Mouse (Mus musculus): ENCODE results near the gene Prex1. TPM values are rescaled to one million over a fixed set of nuclear protein-coding genes. Genes with fewer than 3 reads are reported as not detected.

The Prex1 gene
- polyA plus RNA-seq, 1 experiment from 2014 or later, result 20.9 TPM

DNA sequence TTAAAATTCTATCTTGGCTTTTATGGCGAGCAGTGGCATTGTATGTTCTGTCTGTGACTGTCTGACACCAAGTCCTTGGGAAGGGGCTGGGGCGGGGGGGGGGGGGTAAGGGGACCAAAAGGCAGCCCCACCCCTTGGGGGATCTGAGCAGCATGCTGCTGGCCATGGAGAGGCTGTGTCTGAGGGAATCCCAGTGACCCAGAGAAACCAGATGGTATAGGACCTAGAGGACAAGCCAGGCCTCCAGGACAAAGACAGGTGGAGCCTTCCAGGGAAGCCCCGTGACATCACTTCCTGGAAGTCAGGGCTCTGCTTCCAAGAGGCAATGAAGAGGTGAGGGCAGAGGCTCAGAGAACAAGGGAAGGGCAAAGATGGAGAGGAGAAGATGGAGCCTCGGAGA, 168.1 kb downstream of the Prex1 start:
- H3K27ac ChIP-seq (ENCODE audit: low read depth, low read length), result no peak overlapping the region
- DNase-seq (ENCODE audit: low spot score) (no peak), ATAC-seq (ENCODE audit: low FRiP score) (no peak)
- no peaks in the 10 kb centered on the region for H3K36me3 ChIP-seq (ENCODE audit: control insufficient read depth, insufficient read depth, low read length)
- no peak overlapping the region for H3K9ac ChIP-seq (ENCODE audit: low read depth, low read length)
- H3K9me3 ChIP-seq (ENCODE audit: control insufficient read depth, low read length), result no peaks in the 10 kb centered on the region
- no peak overlapping the region for H3K4me2 ChIP-seq (replicated peaks; ENCODE audit: low read depth, low read length)
- H3K4me3 ChIP-seq (ENCODE audit: low read depth, low read length), result no peak overlapping the region
- no peaks in the 10 kb centered on the region for H3K27me3 ChIP-seq (ENCODE audit: control insufficient read depth, insufficient read depth, low read length)
- H3K4me1 ChIP-seq (replicated peaks; ENCODE audit: control insufficient read depth, insufficient read depth, low read length), result 0 out of 2 replicates have a peak, but pooled peaks cover 4% of the 10 kb centered on the region
- WGBS, result 79% methylated on average over 4 of the region's 4 CpGs

DNA sequence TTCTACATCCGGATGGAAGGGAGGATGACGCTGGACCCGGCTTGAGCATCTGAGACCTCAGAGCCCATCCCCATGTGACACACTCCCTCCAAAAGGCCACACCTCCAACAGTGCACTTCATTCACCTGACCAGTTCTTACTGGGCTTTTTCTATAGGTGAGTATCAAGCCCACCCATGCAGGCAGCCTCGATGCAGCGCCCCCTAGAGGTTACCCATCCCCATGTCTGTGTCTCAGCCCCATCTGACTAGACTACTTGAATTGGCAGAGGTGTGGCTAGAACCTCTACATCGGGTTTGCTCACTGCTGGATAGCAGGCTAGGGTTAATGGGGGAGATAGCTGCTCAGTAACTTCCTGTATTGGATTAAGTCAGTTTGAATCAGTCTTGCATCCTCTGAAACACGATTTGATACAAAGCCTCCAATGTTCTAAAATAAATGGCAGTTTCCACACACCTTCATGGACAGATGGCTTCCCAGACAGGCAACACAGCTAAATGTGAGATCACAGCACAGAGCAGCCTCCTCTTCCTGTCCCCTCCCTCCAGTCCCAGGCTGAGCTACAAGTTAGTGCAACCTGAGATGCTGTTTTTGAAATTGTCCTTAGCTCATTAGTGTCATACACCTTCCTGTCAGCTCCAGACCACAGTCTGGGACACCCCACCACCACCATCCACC, 168.9 kb downstream of the Prex1 start:
- H3K4me3 ChIP-seq (ENCODE audit: low read depth, low read length), result no peak overlapping the region
- H3K4me1 ChIP-seq (replicated peaks; ENCODE audit: control insufficient read depth, insufficient read depth, low read length), result 0 out of 2 replicates have a peak, but pooled peaks cover 4% of the 10 kb centered on the region
- H3K4me2 ChIP-seq (replicated peaks; ENCODE audit: low read depth, low read length), result no peak overlapping the region
- H3K9me3 ChIP-seq (ENCODE audit: control insufficient read depth, low read length), result no peaks in the 10 kb centered on the region
- ATAC-seq (ENCODE audit: low FRiP score) (no peak), DNase-seq (ENCODE audit: low spot score) (no peak)
- H3K36me3 ChIP-seq (ENCODE audit: control insufficient read depth, insufficient read depth, low read length), result no peaks in the 10 kb centered on the region
- H3K27ac ChIP-seq (ENCODE audit: low read depth, low read length), result no peak overlapping the region
- H3K27me3 ChIP-seq (ENCODE audit: control insufficient read depth, insufficient read depth, low read length), result no peaks in the 10 kb centered on the region
- H3K9ac ChIP-seq (ENCODE audit: low read depth, low read length), result no peak overlapping the region
- WGBS, result 62% methylated on average over 7 of the region's 7 CpGs

DNA sequence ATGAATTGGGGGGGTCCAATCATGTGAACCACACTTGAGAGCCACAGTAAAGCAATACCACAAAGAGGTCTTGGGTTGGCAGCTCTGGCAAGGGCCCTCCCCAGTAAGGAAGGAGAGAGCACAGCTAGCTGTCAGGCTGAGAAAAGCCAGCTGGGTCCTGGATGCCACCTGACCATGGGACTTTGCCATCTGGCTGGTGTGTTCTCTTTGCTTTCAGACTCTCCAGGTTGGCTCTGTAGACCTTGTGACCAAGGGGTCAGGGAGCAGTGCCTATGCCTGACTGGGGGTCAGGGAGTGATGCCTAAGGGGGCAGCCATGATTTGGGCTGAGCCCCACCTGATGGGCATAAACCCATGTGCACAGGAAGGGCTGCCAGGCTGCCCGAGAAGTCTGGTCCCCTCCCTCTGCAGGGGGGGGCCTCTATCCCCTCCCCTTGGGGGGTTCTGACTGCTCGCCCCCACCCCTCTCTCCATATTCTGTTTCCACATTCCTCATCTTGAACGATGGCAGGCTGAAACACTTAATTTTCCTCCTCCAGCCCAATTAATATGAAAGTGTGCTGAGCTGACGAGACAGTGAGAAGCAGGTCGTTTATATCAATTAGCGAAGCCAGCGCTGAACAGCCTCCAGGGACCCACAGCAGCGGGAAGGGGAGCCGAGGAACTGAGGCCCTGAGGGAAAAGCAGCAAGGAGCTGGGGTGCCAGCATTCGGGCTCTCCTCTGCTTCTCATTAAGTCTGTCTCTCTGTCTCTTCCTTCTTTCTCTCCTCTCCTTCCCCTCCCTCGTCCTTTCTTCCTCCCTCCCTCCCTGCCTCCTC, 172.3 kb downstream of the Prex1 start:
- Histone ChIP-seq H3K36me3 (ENCODE audit: control insufficient read depth, insufficient read depth, low read length) (no peaks in the 10 kb centered on the region), H3K4me1 (replicated peaks; ENCODE audit: control insufficient read depth, insufficient read depth, low read length) (0 out of 2 replicates have a peak, but pooled peaks cover 2% of the 10 kb centered on the region), H3K9me3 (ENCODE audit: control insufficient read depth, low read length) (no peaks in the 10 kb centered on the region), H3K4me2 (replicated peaks; ENCODE audit: low read depth, low read length) (no peak overlapping the region), H3K4me3 (ENCODE audit: low read depth, low read length) (no peak overlapping the region), H3K9ac (ENCODE audit: low read depth, low read length) (no peak overlapping the region), H3K27me3 (ENCODE audit: control insufficient read depth, insufficient read depth, low read length) (no peaks in the 10 kb centered on the region), H3K27ac (ENCODE audit: low read depth, low read length) (no peak overlapping the region)
- ATAC-seq (ENCODE audit: low FRiP score), result no peak
- DNase-seq (ENCODE audit: low spot score), result no peak
- WGBS, result 33% methylated on average over 11 of the region's 11 CpGs

DNA sequence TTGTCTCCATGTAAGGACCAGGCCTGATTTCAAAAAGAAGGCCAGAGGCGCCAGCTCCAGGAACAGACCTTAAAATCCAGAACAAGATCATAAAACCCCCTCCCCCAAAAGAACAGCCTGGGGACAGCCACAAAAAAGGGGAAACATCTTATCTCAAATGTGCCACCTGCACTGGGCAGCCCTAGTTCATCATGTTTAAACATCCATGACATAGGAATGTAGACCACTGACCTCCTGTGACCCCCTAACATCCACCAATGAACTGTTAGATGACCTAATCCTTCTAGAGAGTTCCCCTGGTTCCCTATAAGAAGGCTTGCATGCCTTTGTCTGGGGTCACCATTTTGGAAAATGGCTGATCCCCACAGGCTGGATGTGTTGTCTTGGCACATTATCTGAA, 173.4 kb downstream of the Prex1 start:
- Histone ChIP-seq H3K9me3 (ENCODE audit: control insufficient read depth, low read length) (no peaks in the 10 kb centered on the region), H3K36me3 (ENCODE audit: control insufficient read depth, insufficient read depth, low read length) (no peaks in the 10 kb centered on the region), H3K4me1 (replicated peaks; ENCODE audit: control insufficient read depth, insufficient read depth, low read length) (0 out of 2 replicates have a peak, but pooled peaks cover 2% of the 10 kb centered on the region), H3K4me2 (replicated peaks; ENCODE audit: low read depth, low read length) (no peak overlapping the region), H3K9ac (ENCODE audit: low read depth, low read length) (no peak overlapping the region), H3K4me3 (ENCODE audit: low read depth, low read length) (no peak overlapping the region), H3K27me3 (ENCODE audit: control insufficient read depth, insufficient read depth, low read length) (no peaks in the 10 kb centered on the region), H3K27ac (ENCODE audit: low read depth, low read length) (no peak overlapping the region)
- WGBS, result 88% methylated on average over 1 of the region's 1 CpGs
- DNase-seq (ENCODE audit: low spot score), result no peak
- ATAC-seq (ENCODE audit: low FRiP score), result no peak

DNA sequence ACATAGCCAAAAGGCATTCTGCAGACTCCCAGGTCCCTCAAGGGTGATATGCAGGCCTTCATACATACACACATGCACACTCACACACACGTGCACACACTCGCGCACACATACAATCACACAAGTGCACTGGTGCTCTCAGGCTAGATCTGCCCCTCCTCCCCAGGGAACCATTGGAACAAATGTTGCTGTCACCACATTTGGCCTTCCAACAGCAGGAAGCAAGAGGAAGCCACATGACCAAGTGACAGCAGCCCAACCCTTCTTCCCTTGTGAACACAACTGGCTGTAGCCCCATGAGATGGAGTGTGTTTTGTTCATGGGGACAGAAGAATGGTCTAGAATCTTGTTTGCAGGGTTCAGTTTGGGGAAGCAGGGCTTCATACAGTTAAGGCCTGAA, 176.7 kb downstream of the Prex1 start:
- no peak overlapping the region for H3K27ac ChIP-seq (ENCODE audit: low read depth, low read length)
- no peak for ATAC-seq (ENCODE audit: low FRiP score)
- no peaks in the 10 kb centered on the region for H3K36me3 ChIP-seq (ENCODE audit: control insufficient read depth, insufficient read depth, low read length)
- H3K27me3 ChIP-seq (ENCODE audit: control insufficient read depth, insufficient read depth, low read length), result no peaks in the 10 kb centered on the region
- DNase-seq (ENCODE audit: low spot score), result no peak
- H3K4me1 ChIP-seq (replicated peaks; ENCODE audit: control insufficient read depth, insufficient read depth, low read length), result 0 out of 2 replicates have a peak, but pooled peaks cover 2% of the 10 kb centered on the region
- H3K4me2 ChIP-seq (replicated peaks; ENCODE audit: low read depth, low read length), result no peak overlapping the region
- WGBS, result 95% methylated on average over 3 of the region's 3 CpGs
- no peaks in the 10 kb centered on the region for H3K9me3 ChIP-seq (ENCODE audit: control insufficient read depth, low read length)
- H3K4me3 ChIP-seq (ENCODE audit: low read depth, low read length), result no peak overlapping the region
- no peak overlapping the region for H3K9ac ChIP-seq (ENCODE audit: low read depth, low read length)

DNA sequence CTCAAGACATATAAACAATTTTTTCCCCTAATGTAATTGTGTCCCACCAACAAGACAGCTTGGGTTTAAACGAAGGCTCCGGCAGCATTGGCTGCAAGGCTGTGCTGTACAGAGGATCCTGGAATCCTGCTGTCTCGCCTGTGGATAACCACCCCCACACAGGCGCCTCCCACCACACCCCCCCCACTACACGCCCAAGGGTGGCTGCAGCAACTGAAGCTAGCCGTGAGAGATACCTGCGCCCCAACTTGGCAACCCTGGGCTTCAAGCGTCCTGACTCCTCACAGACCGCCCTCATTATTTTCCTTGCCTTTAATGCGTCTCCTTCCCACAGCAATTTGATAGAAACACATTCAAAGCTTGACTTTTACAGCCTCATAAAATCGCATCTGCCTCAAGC, 178.1 kb downstream of the Prex1 start:
- Histone ChIP-seq H3K27ac (ENCODE audit: low read depth, low read length) (no peak overlapping the region), H3K27me3 (ENCODE audit: control insufficient read depth, insufficient read depth, low read length) (no peaks in the 10 kb centered on the region), H3K4me2 (replicated peaks; ENCODE audit: low read depth, low read length) (no peak overlapping the region), H3K9ac (ENCODE audit: low read depth, low read length) (no peak overlapping the region), H3K36me3 (ENCODE audit: control insufficient read depth, insufficient read depth, low read length) (no peaks in the 10 kb centered on the region), H3K4me1 (replicated peaks; ENCODE audit: control insufficient read depth, insufficient read depth, low read length) (no peaks in the 10 kb centered on the region), H3K9me3 (ENCODE audit: control insufficient read depth, low read length) (no peaks in the 10 kb centered on the region), H3K4me3 (ENCODE audit: low read depth, low read length) (no peak overlapping the region)
- 94% methylated on average over 11 of the region's 11 CpGs for WGBS
- DNase-seq (ENCODE audit: low spot score) (no peak), ATAC-seq (ENCODE audit: low FRiP score) (no peak)

DNA sequence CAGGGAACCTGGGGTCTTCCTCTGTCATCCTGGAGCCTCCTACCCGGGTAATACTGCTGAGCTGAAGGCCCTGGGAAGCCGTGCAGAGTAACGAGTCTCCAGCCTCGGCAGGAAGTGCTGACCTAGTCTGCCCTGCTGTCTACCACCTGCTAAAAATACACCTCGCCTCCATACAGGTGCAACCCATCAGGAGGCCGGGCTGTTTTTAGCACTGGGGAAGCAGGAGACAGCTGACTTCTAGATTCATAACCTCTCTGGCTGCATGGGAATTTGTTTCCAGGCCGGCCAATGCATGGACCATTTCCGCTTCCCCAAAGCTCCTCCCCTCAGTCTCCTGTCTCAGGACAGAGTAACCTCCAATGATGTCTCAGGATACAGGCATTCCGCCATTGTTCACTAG, 187.4 kb downstream of the Prex1 start:
- ATAC-seq (ENCODE audit: low FRiP score), result no peak
- 83% methylated on average over 9 of the region's 9 CpGs for WGBS
- DNase-seq (ENCODE audit: low spot score), result no peak
- H3K9me3 ChIP-seq (ENCODE audit: control insufficient read depth, low read length), result no peaks in the 10 kb centered on the region
- no peak overlapping the region for H3K9ac ChIP-seq (ENCODE audit: low read depth, low read length)
- no peak overlapping the region for H3K4me2 ChIP-seq (replicated peaks; ENCODE audit: low read depth, low read length)
- H3K4me3 ChIP-seq (ENCODE audit: low read depth, low read length), result no peak overlapping the region
- H3K27ac ChIP-seq (ENCODE audit: low read depth, low read length), result no peak overlapping the region
- H3K36me3 ChIP-seq (ENCODE audit: control insufficient read depth, insufficient read depth, low read length), result no peaks in the 10 kb centered on the region
- H3K27me3 ChIP-seq (ENCODE audit: control insufficient read depth, insufficient read depth, low read length), result no peaks in the 10 kb centered on the region
- H3K4me1 ChIP-seq (replicated peaks; ENCODE audit: control insufficient read depth, insufficient read depth, low read length), result no peaks in the 10 kb centered on the region

DNA sequence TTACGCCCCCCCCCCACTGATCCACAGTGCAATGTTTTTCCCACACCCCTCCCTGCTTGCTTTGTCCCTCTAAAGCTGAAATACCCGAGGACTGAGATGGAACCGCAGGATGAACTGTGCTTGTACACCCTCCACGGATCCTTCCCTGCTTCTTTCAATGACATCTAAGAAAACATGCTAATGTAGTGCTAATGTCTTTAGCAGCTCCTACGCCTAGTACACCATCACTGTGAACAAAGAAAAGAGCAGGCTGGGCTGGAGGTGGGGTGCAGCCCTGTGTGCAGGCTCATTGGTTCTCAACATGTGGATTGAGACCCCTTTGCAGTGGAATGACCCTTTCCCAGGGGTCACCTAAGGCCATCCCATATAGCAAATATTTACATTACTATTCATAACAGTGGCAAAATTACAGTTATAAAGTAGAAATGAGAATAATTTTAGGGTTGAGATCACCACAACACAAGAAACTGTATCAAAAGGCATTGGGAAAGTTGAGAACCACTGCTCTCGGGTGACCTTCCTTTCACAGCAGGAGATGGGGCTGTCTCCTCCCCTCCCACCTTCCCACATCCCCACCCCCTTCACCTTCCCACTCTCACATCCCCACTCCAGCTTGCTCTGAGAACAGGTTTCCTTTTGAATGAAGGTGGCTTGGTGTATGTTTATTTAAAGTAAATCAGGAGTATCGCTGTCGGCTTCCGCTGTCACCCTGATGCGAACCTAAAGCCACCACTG, 190.3 kb downstream of the Prex1 start:
- H3K27ac ChIP-seq (ENCODE audit: low read depth, low read length), result no peak overlapping the region
- H3K9me3 ChIP-seq (ENCODE audit: control insufficient read depth, low read length), result no peaks in the 10 kb centered on the region
- H3K9ac ChIP-seq (ENCODE audit: low read depth, low read length), result no peak overlapping the region
- ATAC-seq (ENCODE audit: low FRiP score), result no peak
- no peak for DNase-seq (ENCODE audit: low spot score)
- peaks cover 6% of the 10 kb centered on the region for H3K27me3 ChIP-seq (ENCODE audit: control insufficient read depth, insufficient read depth, low read length)
- H3K36me3 ChIP-seq (ENCODE audit: control insufficient read depth, insufficient read depth, low read length), result no peaks in the 10 kb centered on the region
- H3K4me1 ChIP-seq (replicated peaks; ENCODE audit: control insufficient read depth, insufficient read depth, low read length), result no peaks in the 10 kb centered on the region
- no peak overlapping the region for H3K4me2 ChIP-seq (replicated peaks; ENCODE audit: low read depth, low read length)
- no peak overlapping the region for H3K4me3 ChIP-seq (ENCODE audit: low read depth, low read length)
- 75% methylated on average over 10 of the region's 10 CpGs for WGBS
